Mouse (Mus musculus): ENCODE measurements around the gene Gm44965.
A peak's percentile ranks its signal among the peaks of the same experiment; 100 is the strongest.

GRCm38 (mm10) chr6:48646995-48647394, 53.3 kb downstream of the Gm44965 start, which contains the start of gene Gimap8:
- peak; percentile 83 for TF ChIP-seq CTCF (IDR thresholded peaks at IDR 0.05; ENCODE audit: control insufficient read depth, insufficient read depth, low read length)
- no peak for TF ChIP-seq POLR2A (IDR thresholded peaks at IDR 0.05; ENCODE audit: borderline replicate concordance, control insufficient read depth, low read depth, low read length)

All from bone marrow, adult 2 months (tissue).